Mouse (Mus musculus) CH12.LX (cell line): ENCODE data around the gene 4931428F04Rik.

Experiments
- BHLHE40 ChIP-seq: IDR thresholded peaks from 2 replicates; pipeline ENCODE4 v1.6.1; 2011; ENCODE audit warnings: mild to moderate bottlenecking, low read depth, low read length, improper control_type of control experiment
- CHD1 ChIP-seq: IDR thresholded peaks from 2 replicates; pipeline ENCODE4 v1.6.1; 2012; ENCODE audit warnings: low read depth, low read length, improper control_type of control experiment, inconsistent platforms
- CTCF ChIP-seq, 2 experiments: IDR thresholded peaks in 1 of 2; conservative IDR thresholded peaks in 1 of 2; 2 replicates each; pipeline ENCODE4 v1.5.1; 2011 to 2012; ENCODE audit warnings: low read depth in 2 of 2, low read length in 2 of 2, improper control_type of control experiment in 1 of 2, inconsistent platforms in 1 of 2, mild to moderate bottlenecking in 1 of 2, moderate library complexity in 1 of 2
- ELF1 ChIP-seq: IDR thresholded peaks from 2 replicates; pipeline ENCODE4 v1.6.1; 2014; ENCODE audit warnings: low read depth, mild to moderate bottlenecking, inconsistent platforms, low read length, improper control_type of control experiment
- MAX ChIP-seq: IDR thresholded peaks from 2 replicates; pipeline ENCODE4 v1.6.1; 2011; ENCODE audit warnings: low read length, improper control_type of control experiment
- NRF1 ChIP-seq: IDR thresholded peaks from 2 replicates; pipeline ENCODE4 v1.6.1; 2014; ENCODE audit warnings: low read depth, mild to moderate bottlenecking, inconsistent platforms, low read length, improper control_type of control experiment, moderate library complexity
- POLR2A ChIP-seq: IDR thresholded peaks from 2 replicates; pipeline ENCODE4 v1.6.1; 2011; ENCODE audit warnings: low read depth, mild to moderate bottlenecking, improper control_type of control experiment, low read length
- POLR2AphosphoS2 ChIP-seq: IDR thresholded peaks from 2 replicates; pipeline ENCODE4 v1.6.1; 2011; ENCODE audit warnings: low read depth, low read length, improper control_type of control experiment

DNA sequence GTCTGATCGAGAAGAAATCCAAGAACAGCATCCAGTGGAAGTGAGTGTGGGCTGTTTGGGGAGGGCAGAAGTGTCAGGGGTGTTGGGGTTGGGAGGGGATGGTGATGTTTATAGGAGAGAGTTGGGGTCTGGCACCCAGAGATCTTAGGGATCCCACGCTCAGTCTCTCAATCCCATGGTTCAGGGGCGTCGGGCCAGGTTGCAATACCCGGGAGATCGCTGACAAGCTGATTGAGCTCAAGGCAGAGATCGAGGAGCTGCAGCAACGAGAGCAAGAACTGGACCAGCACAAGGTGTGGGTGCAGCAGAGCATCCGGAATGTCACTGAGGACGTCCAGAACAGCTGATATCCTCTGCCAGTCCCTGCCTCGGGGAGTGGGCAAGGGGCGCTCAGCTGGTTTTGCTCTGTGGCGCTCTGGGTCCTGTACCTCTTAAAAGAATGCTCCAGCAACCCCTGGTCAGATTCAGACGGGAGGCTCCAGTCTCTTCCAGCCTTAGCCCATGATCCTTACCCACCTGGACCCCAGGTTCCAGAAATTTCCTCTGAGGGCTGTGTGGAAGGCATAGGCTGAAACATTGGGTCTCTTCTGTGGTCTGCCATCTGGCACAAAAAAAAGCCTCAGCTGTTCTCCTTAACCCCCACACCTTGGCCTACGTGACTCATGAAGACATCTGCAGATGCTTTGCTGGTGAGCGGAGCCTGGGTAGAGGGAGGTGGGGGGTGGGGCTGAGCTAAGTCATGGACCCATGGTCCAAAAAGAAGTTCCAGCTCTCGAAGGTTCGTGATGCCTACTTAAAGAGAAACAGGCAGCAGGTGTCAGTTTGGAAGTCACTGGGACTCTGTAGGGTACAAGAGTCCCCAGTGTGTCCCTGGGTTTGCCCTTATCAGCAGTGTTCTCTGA, 8.9 kb upstream of the 4931428F04Rik start:
- TF ChIP-seq NRF1 = no peak
- no peak for TF ChIP-seq POLR2A
- TF ChIP-seq CTCF (conservative IDR thresholded peaks at IDR 0.05 in 1 of 2, IDR thresholded peaks at IDR 0.05 in 1 of 2; ENCODE audit: low read depth in 2 of 2, low read length in 2 of 2) = no peak
- TF ChIP-seq BHLHE40 = no peak
- TF ChIP-seq POLR2AphosphoS2 = no peak
- no peak for TF ChIP-seq CHD1
- TF ChIP-seq ELF1 = no peak
- TF ChIP-seq MAX = no peak
